ENCODE assay signal across 8 mouse cellular contexts in genomic region chr13:108157732-108158464, GRCm38 (mm10). TPM values are rescaled to one million over a fixed set of nuclear protein-coding genes. Genes with fewer than 3 reads are reported as not detected.
DNase-seq lines count a peak whose midpoint lies in the region; ATAC-seq and TF ChIP-seq lines count a peak whose summit lies in the region.

No protein-coding gene starts in this region.

- ATAC-seq in hindbrain, postnatal 0 days, result no peak; the same call in 1 of the 2 replicates
- ATAC-seq in midbrain, embryonic 15.5 days (replicated peaks), result peak; percentile 71

- H3K4me2 ChIP-seq in hindbrain, postnatal 0 days (ENCODE audit: low read depth, low read length), result peak overlapping the region; percentile 90
- H3K4me2 ChIP-seq in midbrain, embryonic 15.5 days, result peak overlapping the region; percentile 89

- H3K27me3 ChIP-seq in testis, adult 2 months (ENCODE audit: control insufficient read depth, insufficient read depth, low read length), result no peaks in the 10 kb centered on the region
- H3K27me3 ChIP-seq in hindbrain, postnatal 0 days (ENCODE audit: insufficient read depth, low read length), result no peaks in the 10 kb centered on the region
- H3K27me3 ChIP-seq in midbrain, embryonic 15.5 days (replicated peaks), result no peaks in the 10 kb centered on the region

- peak overlapping the region; percentile 97 for H3K4me3 ChIP-seq in testis, adult 2 months (ENCODE audit: control insufficient read depth, low read depth, low read length)
- peak overlapping the region; percentile 83 for H3K4me3 ChIP-seq in hindbrain, postnatal 0 days (ENCODE audit: low read length)
- peak overlapping the region; percentile 71 for H3K4me3 ChIP-seq in midbrain, embryonic 15.5 days

- under 1% methylated on average over 38 of the region's 42 CpGs for WGBS in hindbrain, postnatal 0 days
- 3% methylated on average over 41 of the region's 42 CpGs for WGBS in midbrain, embryonic 15.5 days

- H3K27ac ChIP-seq in testis, adult 2 months (ENCODE audit: control insufficient read depth, insufficient read depth, low read depth, low read length), result peak overlapping the region; percentile 61; the same call in 1 of the 2 replicates
- peak overlapping the region; percentile 20; the same call in 1 of the 2 replicates for H3K27ac ChIP-seq in hindbrain, postnatal 0 days
- 0 out of 2 replicates have a peak overlapping the region, but pooled peaks have one; percentile 8 for H3K27ac ChIP-seq in midbrain, embryonic 15.5 days

- H3K9me3 ChIP-seq in hindbrain, postnatal 0 days (ENCODE audit: low read length), result no peaks in the 10 kb centered on the region
- no peaks in the 10 kb centered on the region for H3K9me3 ChIP-seq in midbrain, embryonic 15.5 days

- H3K9ac ChIP-seq in hindbrain, postnatal 0 days (replicated peaks; ENCODE audit: low read length), result peak overlapping the region; percentile 59
- peak overlapping the region; percentile 65 for H3K9ac ChIP-seq in midbrain, embryonic 15.5 days

- peak; percentile 48 for DNase-seq in embryo, embryonic 10 days (ENCODE audit: low spot score)
- DNase-seq in embryo, embryonic 9.5 days (ENCODE audit: extremely low spot score), result no peak
- DNase-seq in testis, postnatal 10 days (ENCODE audit: low spot score), result no peak
- DNase-seq in hindbrain, postnatal 0 days (ENCODE audit: low spot score), result peak; percentile 38
- DNase-seq in spleen, adult 18-20 months, result no peak
- no peak for DNase-seq in right cerebral cortex, postnatal 14 days

- H3K36me3 ChIP-seq in testis, adult 2 months (ENCODE audit: control insufficient read depth, insufficient read depth, low read length), result peaks cover under 1% of the 10 kb centered on the region; the same call in 1 of the 2 replicates
- H3K36me3 ChIP-seq in hindbrain, postnatal 0 days (ENCODE audit: insufficient read depth, low read length), result no peaks in the 10 kb centered on the region; the same call in 1 of the 2 replicates
- peaks cover under 1% of the 10 kb centered on the region for H3K36me3 ChIP-seq in midbrain, embryonic 15.5 days (replicated peaks)

- TF ChIP-seq CTCF in testis, adult 2 months (IDR thresholded peaks at IDR 0.05; ENCODE audit: control insufficient read depth, insufficient read depth, insufficient replicate concordance, low read depth, low read length), result no peak
- no peak for TF ChIP-seq CTCF in hindbrain, postnatal 0 days (IDR thresholded peaks at IDR 0.05; ENCODE audit: low read depth)

- H3K4me1 ChIP-seq in testis, adult 2 months (ENCODE audit: control insufficient read depth, insufficient read depth, low read length), result no peaks in the 10 kb centered on the region
- peaks cover 6% of the 10 kb centered on the region; the same call in 1 of the 2 replicates for H3K4me1 ChIP-seq in hindbrain, postnatal 0 days (ENCODE audit: insufficient read depth, low read length)
- H3K4me1 ChIP-seq in midbrain, embryonic 15.5 days, result peaks cover 20% of the 10 kb centered on the region

- no peak for TF ChIP-seq POLR2A in testis, adult 2 months (IDR thresholded peaks at IDR 0.05; ENCODE audit: control insufficient read depth, low read depth, low read length)

RNA-seq across cellular contexts. Expression of gene Ndufaf2, which starts 0.5 kb away (rescaled TPM):
- 49.3 and 51.2 TPM in 2 replicates for polyA plus RNA-seq in testis, adult 2 months (2012; rRNA removed)
- 8.2 and 15.2 TPM in 2 replicates for total RNA-seq in hindbrain, postnatal 0 days (2014; rRNA removed)
- 74.9 and 81.4 TPM in 2 replicates for polyA plus RNA-seq in hindbrain, postnatal 0 days (2015; fragmentation: Nextera tagmentation; extraction: Ambion mirVana)
- 65.8 and 66.0 TPM in 2 replicates for polyA plus RNA-seq in midbrain, embryonic 15.5 days (2015; fragmentation: Nextera tagmentation; extraction: Ambion mirVana)

RNA-seq across cellular contexts. Expression of gene Ercc8, which starts 0.6 kb away (rescaled TPM):
- 30.1 and 32.2 TPM in 2 replicates for polyA plus RNA-seq in testis, adult 2 months (2012; rRNA removed)
- total RNA-seq in hindbrain, postnatal 0 days (2014; rRNA removed), result 28.1 and 32.9 TPM in 2 replicates
- polyA plus RNA-seq in hindbrain, postnatal 0 days (2015; fragmentation: Nextera tagmentation; extraction: Ambion mirVana), result 26.1 and 28.3 TPM in 2 replicates
- 33.7 and 36.1 TPM in 2 replicates for polyA plus RNA-seq in midbrain, embryonic 15.5 days (2015; fragmentation: Nextera tagmentation; extraction: Ambion mirVana)

RNA-seq across cellular contexts. Expression of gene Elovl7, which starts 56.3 kb away (rescaled TPM):
- polyA plus RNA-seq in testis, adult 2 months (2012; rRNA removed), result 0.30 and 0.34 TPM in 2 replicates
- total RNA-seq in hindbrain, postnatal 0 days (2014; rRNA removed), result 1.7 and 4.0 TPM in 2 replicates
- polyA plus RNA-seq in hindbrain, postnatal 0 days (2015; fragmentation: Nextera tagmentation; extraction: Ambion mirVana), result 5.2 and 6.8 TPM in 2 replicates
- 1.6 TPM in 2 replicates for polyA plus RNA-seq in midbrain, embryonic 15.5 days (2015; fragmentation: Nextera tagmentation; extraction: Ambion mirVana)

Comparison
In these comparisons a context has a peak if more than half of its experiments do, and no peak if none do; other contexts are left out.
1. DNase-seq: peak in embryo, embryonic 10 days (single experiment) and hindbrain, postnatal 0 days (single experiment); none in embryo, embryonic 9.5 days (single experiment), testis, postnatal 10 days (single experiment), spleen, adult 18-20 months (0 of 2) and right cerebral cortex, postnatal 14 days (single experiment).
2. H3K27ac ChIP-seq: peak in every context shown above with its lines; median percentile 61 in testis, adult 2 months; 20 in hindbrain, postnatal 0 days; 8 in midbrain, embryonic 15.5 days.
3. Peak in every context shown above with its lines, with median percentiles within 50 percentile points of each other: H3K4me3 ChIP-seq.